Mouse (Mus musculus) intestine, embryonic 14.5 days (tissue): ENCODE results near the gene Myl9. TPM values are rescaled to one million over a fixed set of nuclear protein-coding genes. Genes with fewer than 3 reads are reported as not detected.
A peak's percentile ranks its signal among the peaks of the same experiment; 100 is the strongest.

ENCODE experiments used
- ATAC-seq: fragments of 200-750 bp; cut with Nextera tagmentation; replicated peaks from 2 replicates; pipeline ENCODE4 v1.8.0; 2017; ENCODE audit warnings: low read depth, moderate number of reproducible peaks, moderate TSS enrichment, moderate library complexity; ENCODE audit not compliant: low FRiP score, low TSS enrichment
- DNase-seq: peaks from one replicate; pipeline ENCODE4 v3.0.0-alpha.2; 2018; ENCODE audit warnings: low spot score
- H3K27ac ChIP-seq: fragments of 300-500 bp; sonication (generic); 2 replicates; pipeline ENCODE4 v1.5.1; 2014; ENCODE audit warnings: low read depth, mild to moderate bottlenecking, control low read depth
- H3K27me3 ChIP-seq: fragments of 300-500 bp; sonication (generic); replicated peaks from 2 replicates; pipeline ENCODE4 v1.6.1; 2014; ENCODE audit warnings: low read length, control low read depth; ENCODE audit not compliant: control insufficient read depth, insufficient read depth
- H3K36me3 ChIP-seq: fragments of 300-500 bp; sonication (generic); 2 replicates; pipeline ENCODE4 v1.6.1; 2014; ENCODE audit warnings: low read length, control low read depth; ENCODE audit not compliant: control insufficient read depth, insufficient read depth
- H3K4me1 ChIP-seq: fragments of 300-500 bp; sonication (generic); replicated peaks from 2 replicates; pipeline ENCODE4 v1.6.1; 2014; ENCODE audit warnings: low read length, control low read depth, mixed read lengths; ENCODE audit not compliant: control insufficient read depth, insufficient read depth
- H3K4me2 ChIP-seq: fragments of 300-500 bp; sonication (generic); 2 replicates; pipeline ENCODE4 v1.6.1; 2014; ENCODE audit warnings: low read length
- H3K4me3 ChIP-seq: fragments of 300-500 bp; sonication (generic); 2 replicates; pipeline ENCODE4 v1.5.1; 2014; ENCODE audit warnings: low read depth, low read length, control low read depth, mixed read lengths
- H3K9ac ChIP-seq: fragments of 300-500 bp; sonication (generic); 2 replicates; pipeline ENCODE4 v1.6.1; 2014; ENCODE audit warnings: mild to moderate bottlenecking, low read length
- H3K9me3 ChIP-seq: fragments of 300-500 bp; sonication (generic); 2 replicates; pipeline ENCODE4 v1.6.1; 2016; ENCODE audit warnings: low read length, control low read depth; ENCODE audit not compliant: control insufficient read depth
- WGBS: fragments of 180-500 bp; shearing (Covaris S2); extraction: QIAGEN DNeasy Blood & Tissue Kit; methylation state at CpG from one replicate; pipeline ENCODE4 v1.1.7; 2014; 5-methylcytosine and 5-hydroxymethylcytosine counted together
- polyA plus RNA-seq: library from polyadenylated mRNA; unstranded; fragments of >200 nt; fragmentation: Nextera tagmentation; extraction: Ambion mirVana; gene quantifications from 2 replicates; pipeline ENCODE4 v1.2.1, GENCODE M21; 2014

Myl9 gene
- polyA plus RNA-seq, 1 experiment from 2014 or later = 1,449 TPM

GRCm38 (mm10) chr2:156803698-156804372 lies 28.6 kb downstream of the Myl9 start:
- Histone ChIP-seq H3K4me1 (no peaks in the 10 kb centered on the region), H3K4me3 (no peak overlapping the region), H3K9ac (no peak overlapping the region), H3K4me2 (no peak overlapping the region), H3K27me3 (no peaks in the 10 kb centered on the region), H3K9me3 (no peaks in the 10 kb centered on the region), H3K36me3 (no peaks in the 10 kb centered on the region), H3K27ac (no peak overlapping the region)
- no peak for ATAC-seq
- DNase-seq = no peak
- WGBS = 65% methylated on average over 4 of the region's 4 CpGs

GRCm38 (mm10) chr2:156804589-156804988 lies 29.4 kb downstream of the Myl9 start:
- H3K9ac ChIP-seq = no peak overlapping the region
- no peaks in the 10 kb centered on the region for H3K27me3 ChIP-seq
- ATAC-seq (no peak), DNase-seq (no peak)
- no peaks in the 10 kb centered on the region for H3K36me3 ChIP-seq
- no peak overlapping the region for H3K4me2 ChIP-seq
- H3K9me3 ChIP-seq = no peaks in the 10 kb centered on the region
- H3K4me1 ChIP-seq = no peaks in the 10 kb centered on the region
- no peak overlapping the region for H3K27ac ChIP-seq
- WGBS = 96% methylated on average over 4 of the region's 4 CpGs
- no peak overlapping the region for H3K4me3 ChIP-seq

- no peaks in the 10 kb centered on the region for H3K36me3 ChIP-seq
- 71% methylated on average over 6 of the region's 6 CpGs for WGBS
These were observed 31.7 kb downstream of the Myl9 start for GRCm38 (mm10) chr2:156806886-156807285.

GRCm38 (mm10) chr2:156809579-156809978 lies 34.4 kb downstream of the Myl9 start:
- H3K4me2 ChIP-seq = no peak overlapping the region
- no peaks in the 10 kb centered on the region for H3K36me3 ChIP-seq
- no peak overlapping the region for H3K27ac ChIP-seq
- H3K9me3 ChIP-seq = no peaks in the 10 kb centered on the region
- H3K4me3 ChIP-seq = no peak overlapping the region
- H3K27me3 ChIP-seq = no peaks in the 10 kb centered on the region
- peaks cover 5% of the 10 kb centered on the region for H3K4me1 ChIP-seq
- 63% methylated on average over 2 of the region's 2 CpGs for WGBS
- ATAC-seq = no peak
- H3K9ac ChIP-seq = no peak overlapping the region
- peak; percentile 82 for DNase-seq

More at GRCm38 (mm10) chr2:156806886-156807285, 31.7 kb downstream of the Myl9 start:
- H3K4me3 ChIP-seq = no peak overlapping the region
- no peak overlapping the region for H3K4me2 ChIP-seq
- H3K27me3 ChIP-seq = no peaks in the 10 kb centered on the region
- no peak overlapping the region for H3K9ac ChIP-seq
- H3K27ac ChIP-seq = no peak overlapping the region
- H3K9me3 ChIP-seq = no peaks in the 10 kb centered on the region
- H3K4me1 ChIP-seq = no peaks in the 10 kb centered on the region
- no peak for ATAC-seq
- DNase-seq = no peak

- Histone ChIP-seq H3K27ac (no peak overlapping the region), H3K4me1 (peaks cover 13% of the 10 kb centered on the region), H3K4me3 (no peak overlapping the region), H3K9me3 (no peaks in the 10 kb centered on the region), H3K27me3 (no peaks in the 10 kb centered on the region), H3K4me2 (no peak overlapping the region), H3K9ac (no peak overlapping the region), H3K36me3 (no peaks in the 10 kb centered on the region)
- 97% methylated on average over 10 of the region's 10 CpGs for WGBS
- ATAC-seq (no peak), DNase-seq (no peak)
These were observed 35.5 kb downstream of the Myl9 start for GRCm38 (mm10) chr2:156810716-156811115.

GRCm38 (mm10) chr2:156811556-156811955 lies 36.3 kb downstream of the Myl9 start:
- H3K27ac ChIP-seq = no peak overlapping the region
- H3K4me3 ChIP-seq = no peak overlapping the region
- no peak overlapping the region for H3K9ac ChIP-seq
- 64% methylated on average over 5 of the region's 5 CpGs for WGBS
- DNase-seq (no peak), ATAC-seq (no peak)
- H3K9me3 ChIP-seq = no peaks in the 10 kb centered on the region
- H3K36me3 ChIP-seq = no peaks in the 10 kb centered on the region
- peaks cover 13% of the 10 kb centered on the region for H3K4me1 ChIP-seq
- no peak overlapping the region for H3K4me2 ChIP-seq
- H3K27me3 ChIP-seq = no peaks in the 10 kb centered on the region

- Histone ChIP-seq H3K9ac (no peak overlapping the region), H3K27ac (peak overlapping the region; percentile 54; the same call in 1 of the 2 replicates), H3K4me1 (peaks cover 13% of the 10 kb centered on the region), H3K4me3 (no peak overlapping the region), H3K36me3 (no peaks in the 10 kb centered on the region), H3K9me3 (no peaks in the 10 kb centered on the region), H3K27me3 (no peaks in the 10 kb centered on the region), H3K4me2 (no peak overlapping the region)
- DNase-seq (no peak), ATAC-seq (no peak)
- WGBS = 14% methylated on average over 8 of the region's 8 CpGs
These were observed 39.2 kb downstream of the Myl9 start for GRCm38 (mm10) chr2:156814344-156814801.

GRCm38 (mm10) chr2:156814893-156815292 lies 39.7 kb downstream of the Myl9 start:
- Histone ChIP-seq H3K9ac (no peak overlapping the region), H3K4me3 (no peak overlapping the region), H3K27ac (peak overlapping the region; percentile 54; the same call in 1 of the 2 replicates), H3K36me3 (no peaks in the 10 kb centered on the region), H3K4me1 (peaks cover 13% of the 10 kb centered on the region), H3K27me3 (no peaks in the 10 kb centered on the region), H3K4me2 (no peak overlapping the region), H3K9me3 (no peaks in the 10 kb centered on the region)
- no peak for DNase-seq
- WGBS = 11% methylated on average over 5 of the region's 5 CpGs
- no peak for ATAC-seq

- no peaks in the 10 kb centered on the region for H3K36me3 ChIP-seq
- WGBS = 55% methylated on average over 3 of the region's 3 CpGs
- H3K27me3 ChIP-seq = no peaks in the 10 kb centered on the region
- no peak overlapping the region for H3K9ac ChIP-seq
- H3K4me1 ChIP-seq = peaks cover 13% of the 10 kb centered on the region
- ATAC-seq (no peak), DNase-seq (no peak)
- no peak overlapping the region for H3K27ac ChIP-seq
- H3K4me2 ChIP-seq = no peak overlapping the region
- H3K9me3 ChIP-seq = no peaks in the 10 kb centered on the region
- no peak overlapping the region for H3K4me3 ChIP-seq
These were observed 40.2 kb downstream of the Myl9 start for GRCm38 (mm10) chr2:156815412-156815811.
